Mouse (Mus musculus) lung, adult 2 months (tissue): ENCODE results near the gene Fam163b. TPM values are rescaled to one million over a fixed set of nuclear protein-coding genes. Genes with fewer than 3 reads are reported as not detected.

Experiments used
- DNase-seq: peaks from one replicate; pipeline ENCODE4 v3.0.0; 2022
- H3K4me1 ChIP-seq: fragments of 200-500 bp; 2 replicates; pipeline ENCODE4 v1.6.1; 2011; ENCODE audit warnings: low read length; ENCODE audit not compliant: control insufficient read depth, insufficient read depth
- H3K4me3 ChIP-seq: fragments of 200-500 bp; replicated peaks from 2 replicates; pipeline ENCODE3; 2011; ENCODE audit warnings: low read depth, mild to moderate bottlenecking, control low read depth, low read length; ENCODE audit errors: extremely low read depth
- CTCF ChIP-seq: fragments of 200-500 bp; IDR thresholded peaks from 2 replicates; pipeline ENCODE4 v1.5.1; 2011; ENCODE audit warnings: mild to moderate bottlenecking, low read length, control low read depth; ENCODE audit not compliant: insufficient read depth
- POLR2A ChIP-seq: fragments of 200-500 bp; IDR thresholded peaks from 2 replicates; pipeline ENCODE4 v1.6.1; 2011; ENCODE audit warnings: low read depth, mild to moderate bottlenecking, control low read depth, low read length, borderline replicate concordance; ENCODE audit errors: extremely low read depth
- WGBS: fragments of 180-500 bp; shearing (Covaris S2); methylation state at CpG from one replicate; pipeline ENCODE4 v1.1.7; 2018; 5-methylcytosine and 5-hydroxymethylcytosine counted together
- polyA plus RNA-seq: library from polyadenylated mRNA; depleted of rRNA; stranded (reverse); fragments of >200 nt; gene quantifications from 2 replicates; pipeline ENCODE4 v1.2.3, GENCODE M21; 2012

Fam163b gene
- polyA plus RNA-seq, 1 experiment, result 0.04 TPM

GRCm38 (mm10) chr2:27079649-27080048 lies 62.6 kb downstream of the Fam163b start:
- Histone ChIP-seq H3K4me3 (peak overlapping the region; percentile 66), H3K4me1 (peaks cover 22% of the 10 kb centered on the region)
- DNase-seq, result no peak
- 56% methylated on average over 2 of the region's 2 CpGs for WGBS
- TF ChIP-seq POLR2A, result 0 out of 2 replicates have a peak, but pooled peaks have one; percentile 26
- TF ChIP-seq CTCF, result no peak

GRCm38 (mm10) chr2:27079152-27079584 lies 63.1 kb downstream of the Fam163b start, which contains the start of gene Adamtsl2:
Gene Adamtsl2, plus strand, starts transcription at chr2:27079379.
- 1% methylated on average over 10 of the region's 10 CpGs for WGBS
- H3K4me1 ChIP-seq, result peaks cover 20% of the 10 kb centered on the region
- TF ChIP-seq POLR2A, result peak; percentile 74; the same call in 1 of the 2 replicates
- TF ChIP-seq CTCF, result no peak
- DNase-seq, result peak; percentile 63
- peak within 1 kb of the TSS; percentile 66 for H3K4me3 ChIP-seq

- Histone ChIP-seq H3K4me3 (no peak overlapping the region), H3K4me1 (peaks cover 15% of the 10 kb centered on the region)
- TF ChIP-seq CTCF, result no peak
- no peak for TF ChIP-seq POLR2A
- no peak for DNase-seq
- WGBS, result 33% methylated on average over 2 of the region's 2 CpGs
Observed at GRCm38 (mm10) chr2:27078312-27078711, 64.0 kb downstream of the Fam163b start.

GRCm38 (mm10) chr2:27077655-27078244 lies 64.5 kb downstream of the Fam163b start:
- H3K4me1 ChIP-seq, result peaks cover 15% of the 10 kb centered on the region
- no peak overlapping the region for H3K4me3 ChIP-seq
- 43% methylated on average over 10 of the region's 10 CpGs for WGBS
- TF ChIP-seq POLR2A (no peak), CTCF (peak; percentile 65)
- no peak for DNase-seq

- WGBS, result 71% methylated on average over 3 of the region's 3 CpGs
- Histone ChIP-seq H3K4me1 (peaks cover 15% of the 10 kb centered on the region), H3K4me3 (no peak overlapping the region)
- TF ChIP-seq CTCF (peak; percentile 92), POLR2A (no peak)
- no peak for DNase-seq
Observed at GRCm38 (mm10) chr2:27075485-27075884, 66.8 kb downstream of the Fam163b start.

GRCm38 (mm10) chr2:27074804-27075203 lies 67.5 kb downstream of the Fam163b start:
- 58% methylated on average over 4 of the region's 4 CpGs for WGBS
- no peak overlapping the region for H3K4me3 ChIP-seq
- no peak for DNase-seq
- peaks cover 15% of the 10 kb centered on the region for H3K4me1 ChIP-seq
- TF ChIP-seq CTCF (no peak), POLR2A (no peak)

- H3K4me1 ChIP-seq, result peaks cover 4% of the 10 kb centered on the region; the same call in 1 of the 2 replicates
- no peak for DNase-seq
- 69% methylated on average over 4 of the region's 4 CpGs for WGBS
- TF ChIP-seq CTCF, result no peak
- TF ChIP-seq POLR2A, result no peak
- H3K4me3 ChIP-seq, result no peak overlapping the region
Observed at GRCm38 (mm10) chr2:27073407-27073806, 68.9 kb downstream of the Fam163b start.

- no peak for DNase-seq
- Histone ChIP-seq H3K4me1 (no peaks in the 10 kb centered on the region), H3K4me3 (no peak within 1 kb of the TSS)
- 86% methylated on average over 2 of the region's 2 CpGs for WGBS
- TF ChIP-seq POLR2A (no peak), CTCF (no peak)
Observed at GRCm38 (mm10) chr2:27071978-27072377, 70.3 kb downstream of the Fam163b start, which contains the start of gene Mymk. Gene Mymk, minus strand, starts transcription at chr2:27072179.

- H3K4me1 ChIP-seq, result no peaks in the 10 kb centered on the region
- no peak for DNase-seq
- TF ChIP-seq POLR2A (no peak), CTCF (no peak)
- 7% methylated on average over 4 of the region's 4 CpGs for WGBS
- no peak overlapping the region for H3K4me3 ChIP-seq
Observed at GRCm38 (mm10) chr2:27071137-27071536, 71.2 kb downstream of the Fam163b start.

GRCm38 (mm10) chr2:27070247-27070813 lies 72.0 kb downstream of the Fam163b start:
- H3K4me1 ChIP-seq, result no peaks in the 10 kb centered on the region
- no peak overlapping the region for H3K4me3 ChIP-seq
- WGBS, result 84% methylated on average over 2 of the region's 2 CpGs
- no peak for DNase-seq
- TF ChIP-seq CTCF, result no peak
- no peak for TF ChIP-seq POLR2A
